Mouse (Mus musculus): Measurements from ENCODE around the gene Cadm4. TPM values are rescaled to one million over a fixed set of nuclear protein-coding genes. Genes with fewer than 3 reads are reported as not detected.
A peak's percentile ranks its signal among the peaks of the same experiment; 100 is the strongest.

Gene Cadm4
- polyA plus RNA-seq, 1 experiment from 2014 or later: 12.6 TPM

DNA sequence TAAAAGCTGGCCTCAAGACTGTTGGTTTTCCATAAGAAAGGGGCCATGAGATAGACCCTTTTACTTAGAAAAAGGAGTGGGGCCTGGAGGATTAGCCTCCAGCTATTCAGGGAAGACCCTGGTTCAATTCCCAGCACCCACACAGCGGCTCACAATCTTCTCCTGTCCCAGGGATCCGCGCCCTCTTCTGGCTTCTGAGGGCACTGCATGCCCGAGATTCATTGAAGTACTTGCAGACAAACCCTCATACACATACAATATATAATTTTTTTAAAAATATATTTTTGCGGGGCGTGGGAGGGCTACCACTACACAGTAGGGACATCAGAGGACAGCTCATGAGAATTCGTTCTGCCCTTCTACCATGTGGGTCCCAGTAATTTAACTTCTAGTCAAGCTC lies 19.1 kb downstream of the Cadm4 start:
- no peak overlapping the region for H3K4me3 ChIP-seq (ENCODE audit: low read depth, low read length)
- no peak overlapping the region for H3K27ac ChIP-seq (ENCODE audit: low read depth, low read length)
- peak; percentile 59 for DNase-seq (ENCODE audit: low spot score)
- H3K27me3 ChIP-seq (ENCODE audit: control insufficient read depth, insufficient read depth, low read length): peaks cover 9% of the 10 kb centered on the region; the same call in 1 of the 2 replicates
- no peak overlapping the region for H3K9ac ChIP-seq (ENCODE audit: low read depth, low read length)
- H3K36me3 ChIP-seq (ENCODE audit: control insufficient read depth, insufficient read depth, low read length): no peaks in the 10 kb centered on the region; the same call in 1 of the 2 replicates
- WGBS: 38% methylated on average over 7 of the region's 7 CpGs
- H3K9me3 ChIP-seq (ENCODE audit: control insufficient read depth, low read length): no peaks in the 10 kb centered on the region
- no peak for ATAC-seq (ENCODE audit: low FRiP score)
- no peak overlapping the region for H3K4me2 ChIP-seq (replicated peaks; ENCODE audit: low read depth, low read length)
- peaks cover 6% of the 10 kb centered on the region for H3K4me1 ChIP-seq (replicated peaks; ENCODE audit: control insufficient read depth, insufficient read depth, low read length)

- ATAC-seq (ENCODE audit: low FRiP score) (no peak), DNase-seq (ENCODE audit: low spot score) (no peak)
- H3K9ac ChIP-seq (ENCODE audit: low read depth, low read length): no peak overlapping the region
- peaks cover 6% of the 10 kb centered on the region for H3K4me1 ChIP-seq (replicated peaks; ENCODE audit: control insufficient read depth, insufficient read depth, low read length)
- no peaks in the 10 kb centered on the region; the same call in 1 of the 2 replicates for H3K36me3 ChIP-seq (ENCODE audit: control insufficient read depth, insufficient read depth, low read length)
- no peaks in the 10 kb centered on the region for H3K9me3 ChIP-seq (ENCODE audit: control insufficient read depth, low read length)
- H3K27me3 ChIP-seq (ENCODE audit: control insufficient read depth, insufficient read depth, low read length): peaks cover 9% of the 10 kb centered on the region; the same call in 1 of the 2 replicates
- H3K4me3 ChIP-seq (ENCODE audit: low read depth, low read length): no peak overlapping the region
- WGBS: 48% methylated on average over 21 of the region's 21 CpGs
- no peak overlapping the region for H3K27ac ChIP-seq (ENCODE audit: low read depth, low read length)
- H3K4me2 ChIP-seq (replicated peaks; ENCODE audit: low read depth, low read length): no peak overlapping the region
Observed at GRCm38 (mm10) chr7:24501492-24501891, 19.7 kb downstream of the Cadm4 start.

DNA sequence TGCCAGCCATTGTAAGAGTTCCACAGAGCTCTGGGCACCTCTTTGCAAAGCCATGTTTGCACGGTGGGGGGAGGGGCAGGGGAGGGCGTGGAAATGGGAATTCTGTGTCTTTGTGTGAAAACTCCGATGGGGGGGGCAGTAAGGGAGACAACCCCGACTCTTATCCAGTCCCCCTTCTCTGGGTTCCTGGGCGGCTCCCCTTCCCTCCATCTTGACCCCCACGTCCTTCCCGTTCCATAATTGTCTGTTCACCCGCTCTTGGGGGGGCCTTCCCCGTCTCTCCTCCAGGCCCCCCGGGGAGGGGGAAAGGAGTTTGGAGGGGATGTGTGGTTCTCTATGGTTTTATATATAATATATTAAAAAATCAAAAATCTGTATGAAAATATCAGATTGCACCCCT lies 22.2 kb downstream of the Cadm4 start:
- Histone ChIP-seq H3K27me3 (ENCODE audit: control insufficient read depth, insufficient read depth, low read length) (no peaks in the 10 kb centered on the region; the same call in 1 of the 2 replicates), H3K4me3 (ENCODE audit: low read depth, low read length) (no peak overlapping the region), H3K9me3 (ENCODE audit: control insufficient read depth, low read length) (no peaks in the 10 kb centered on the region), H3K27ac (ENCODE audit: low read depth, low read length) (no peak overlapping the region), H3K4me2 (replicated peaks; ENCODE audit: low read depth, low read length) (no peak overlapping the region), H3K9ac (ENCODE audit: low read depth, low read length) (no peak overlapping the region), H3K4me1 (replicated peaks; ENCODE audit: control insufficient read depth, insufficient read depth, low read length) (peaks cover 6% of the 10 kb centered on the region), H3K36me3 (ENCODE audit: control insufficient read depth, insufficient read depth, low read length) (no peaks in the 10 kb centered on the region; the same call in 1 of the 2 replicates)
- 21% methylated on average over 10 of the region's 10 CpGs for WGBS
- ATAC-seq (ENCODE audit: low FRiP score) (no peak), DNase-seq (ENCODE audit: low spot score) (no peak)

GRCm38 (mm10) chr7:24504868-24505267 lies 23.0 kb downstream of the Cadm4 start:
- Histone ChIP-seq H3K27ac (ENCODE audit: low read depth, low read length) (peak overlapping the region; percentile 37; the same call in 1 of the 2 replicates), H3K4me3 (ENCODE audit: low read depth, low read length) (no peak overlapping the region), H3K4me2 (replicated peaks; ENCODE audit: low read depth, low read length) (no peak overlapping the region), H3K4me1 (replicated peaks; ENCODE audit: control insufficient read depth, insufficient read depth, low read length) (peaks cover 4% of the 10 kb centered on the region), H3K27me3 (ENCODE audit: control insufficient read depth, insufficient read depth, low read length) (no peaks in the 10 kb centered on the region; the same call in 1 of the 2 replicates), H3K9me3 (ENCODE audit: control insufficient read depth, low read length) (no peaks in the 10 kb centered on the region), H3K9ac (ENCODE audit: low read depth, low read length) (no peak overlapping the region), H3K36me3 (ENCODE audit: control insufficient read depth, insufficient read depth, low read length) (no peaks in the 10 kb centered on the region; the same call in 1 of the 2 replicates)
- ATAC-seq (ENCODE audit: low FRiP score) (no peak), DNase-seq (ENCODE audit: low spot score) (no peak)
- 11% methylated on average over 4 of the region's 4 CpGs for WGBS

DNA sequence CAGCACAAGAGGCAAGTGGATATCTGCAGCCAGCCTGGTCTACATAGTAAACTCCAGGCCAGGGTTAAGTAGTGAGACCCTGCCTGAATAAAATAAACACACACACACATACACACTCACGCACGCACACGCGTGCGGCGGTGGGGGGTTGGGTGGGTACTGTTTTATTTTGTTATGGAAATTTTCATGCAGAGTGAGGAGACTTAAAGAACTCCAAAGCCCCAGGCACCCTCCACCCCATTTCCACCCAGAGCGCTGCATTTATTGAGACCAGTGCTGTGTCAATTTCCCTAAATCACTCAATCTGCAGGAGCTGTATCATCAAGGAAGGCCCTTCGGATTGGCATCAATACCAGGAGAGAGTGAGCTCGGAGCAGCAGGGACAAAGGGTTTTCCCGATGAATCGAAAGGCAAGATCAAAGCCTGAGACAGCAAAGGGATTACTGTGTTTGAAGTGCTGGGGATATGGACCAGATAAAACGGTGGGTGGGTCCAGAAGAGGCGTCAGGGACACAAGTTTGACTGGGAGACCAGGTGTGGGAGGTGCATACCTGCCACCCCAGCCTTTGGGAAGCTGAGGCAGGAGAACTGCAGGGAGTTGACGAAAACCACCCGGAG lies 23.7 kb downstream of the Cadm4 start:
- ATAC-seq (ENCODE audit: low FRiP score) (no peak), DNase-seq (ENCODE audit: low spot score) (peak; percentile 31)
- WGBS: 17% methylated on average over 15 of the region's 15 CpGs
- no peaks in the 10 kb centered on the region; the same call in 1 of the 2 replicates for H3K27me3 ChIP-seq (ENCODE audit: control insufficient read depth, insufficient read depth, low read length)
- no peaks in the 10 kb centered on the region; the same call in 1 of the 2 replicates for H3K36me3 ChIP-seq (ENCODE audit: control insufficient read depth, insufficient read depth, low read length)
- H3K4me1 ChIP-seq (replicated peaks; ENCODE audit: control insufficient read depth, insufficient read depth, low read length): peaks cover 4% of the 10 kb centered on the region
- H3K9me3 ChIP-seq (ENCODE audit: control insufficient read depth, low read length): no peaks in the 10 kb centered on the region
- H3K4me2 ChIP-seq (replicated peaks; ENCODE audit: low read depth, low read length): no peak overlapping the region; the same call in 1 of the 2 replicates
- no peak overlapping the region; the same call in 1 of the 2 replicates for H3K9ac ChIP-seq (ENCODE audit: low read depth, low read length)
- H3K4me3 ChIP-seq (ENCODE audit: low read depth, low read length): no peak overlapping the region
- peak overlapping the region; percentile 37; the same call in 1 of the 2 replicates for H3K27ac ChIP-seq (ENCODE audit: low read depth, low read length)

DNA sequence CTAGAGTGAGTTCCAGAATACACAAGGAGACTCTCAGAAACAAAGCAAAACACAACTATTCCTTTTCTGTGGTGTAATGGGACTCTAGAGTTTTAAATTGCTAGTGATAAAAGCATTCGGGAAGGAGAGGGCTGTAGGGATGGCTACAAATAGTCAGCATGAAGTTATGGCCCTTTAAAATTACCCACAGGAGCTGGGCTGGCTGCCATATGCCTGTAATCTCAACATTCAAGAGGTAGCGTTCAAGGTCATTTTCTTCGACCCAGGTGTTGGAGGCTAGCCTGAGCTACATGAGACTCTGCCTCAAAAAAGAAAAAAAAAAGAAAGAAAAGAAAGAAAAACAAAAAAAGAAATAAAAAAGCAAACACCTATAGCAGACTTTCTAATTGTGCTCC lies 24.2 kb downstream of the Cadm4 start:
- Histone ChIP-seq H3K9ac (ENCODE audit: low read depth, low read length) (peak overlapping the region; percentile 93), H3K27ac (ENCODE audit: low read depth, low read length) (peak overlapping the region; percentile 100), H3K36me3 (ENCODE audit: control insufficient read depth, insufficient read depth, low read length) (no peaks in the 10 kb centered on the region; the same call in 1 of the 2 replicates), H3K4me3 (ENCODE audit: low read depth, low read length) (peak overlapping the region; percentile 67), H3K4me1 (replicated peaks; ENCODE audit: control insufficient read depth, insufficient read depth, low read length) (peaks cover 4% of the 10 kb centered on the region), H3K27me3 (ENCODE audit: control insufficient read depth, insufficient read depth, low read length) (no peaks in the 10 kb centered on the region; the same call in 1 of the 2 replicates), H3K4me2 (replicated peaks; ENCODE audit: low read depth, low read length) (peak overlapping the region; percentile 83), H3K9me3 (ENCODE audit: control insufficient read depth, low read length) (no peaks in the 10 kb centered on the region)
- ATAC-seq (ENCODE audit: low FRiP score): no peak
- no peak for DNase-seq (ENCODE audit: low spot score)
- 15% methylated on average over 3 of the region's 3 CpGs for WGBS

- Histone ChIP-seq H3K27me3 (ENCODE audit: control insufficient read depth, insufficient read depth, low read length) (no peaks in the 10 kb centered on the region; the same call in 1 of the 2 replicates), H3K4me2 (replicated peaks; ENCODE audit: low read depth, low read length) (peak overlapping the region; percentile 83), H3K9me3 (ENCODE audit: control insufficient read depth, low read length) (no peaks in the 10 kb centered on the region), H3K9ac (ENCODE audit: low read depth, low read length) (peak overlapping the region; percentile 93), H3K4me3 (ENCODE audit: low read depth, low read length) (peak overlapping the region; percentile 67), H3K4me1 (replicated peaks; ENCODE audit: control insufficient read depth, insufficient read depth, low read length) (peaks cover 4% of the 10 kb centered on the region), H3K27ac (ENCODE audit: low read depth, low read length) (peak overlapping the region; percentile 100), H3K36me3 (ENCODE audit: control insufficient read depth, insufficient read depth, low read length) (no peaks in the 10 kb centered on the region; the same call in 1 of the 2 replicates)
- 1% methylated on average over 12 of the region's 12 CpGs for WGBS
- DNase-seq (ENCODE audit: low spot score) (no peak), ATAC-seq (ENCODE audit: low FRiP score) (no peak; the same call in 1 of the 2 replicates)
Observed at GRCm38 (mm10) chr7:24506476-24506837, 24.6 kb downstream of the Cadm4 start.

DNA sequence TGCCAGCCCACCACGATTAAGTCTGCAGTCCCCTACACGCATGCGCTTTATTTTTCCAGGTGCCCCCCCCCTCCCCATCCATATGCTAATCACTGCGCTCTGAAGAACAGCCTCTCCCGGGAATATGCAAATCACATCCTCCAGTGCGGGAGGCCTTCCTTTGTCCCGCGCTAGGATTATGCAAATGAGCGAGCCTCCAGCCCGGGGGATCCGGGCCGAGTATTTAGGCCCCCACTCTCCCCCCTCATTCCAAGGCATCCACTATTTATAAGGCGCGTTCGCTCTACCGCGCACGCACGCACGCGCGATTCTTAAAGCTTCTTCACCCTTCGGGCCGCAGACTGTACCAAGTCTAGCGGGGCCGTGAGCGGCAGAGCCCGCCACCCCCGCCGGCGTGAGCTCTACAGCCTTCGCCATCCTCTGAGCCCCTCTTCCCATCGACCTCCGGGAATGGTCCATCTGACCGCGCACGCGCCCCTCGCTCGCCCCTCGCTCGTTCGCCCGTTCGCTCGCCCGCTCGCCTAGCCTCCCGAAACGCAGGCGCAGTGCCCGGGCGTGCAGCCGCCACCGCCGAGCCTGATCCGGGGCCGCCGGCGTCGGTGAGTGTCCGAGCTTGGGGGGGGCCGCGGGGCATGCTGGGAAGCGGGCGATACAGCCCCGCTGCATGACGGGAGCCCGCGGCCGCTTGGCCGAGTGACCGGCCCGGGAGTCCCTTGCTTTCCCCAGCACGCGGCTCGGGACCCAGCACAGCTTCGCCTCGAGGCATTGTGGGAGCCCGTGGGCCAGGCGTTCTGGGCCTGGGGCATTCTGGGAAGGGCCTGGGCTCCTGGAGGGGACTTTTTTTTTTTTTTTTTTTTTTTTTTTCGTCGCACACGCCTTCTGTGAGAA lies 25.3 kb downstream of the Cadm4 start, which contains the start of gene Zfp428:
Gene Zfp428, plus strand, starts transcription at position 169 of the 888 bp plus-strand sequence.
- DNase-seq (ENCODE audit: low spot score) (peak; percentile 92), ATAC-seq (ENCODE audit: low FRiP score) (peak; percentile 94)
- Histone ChIP-seq H3K9me3 (ENCODE audit: control insufficient read depth, low read length) (no peaks in the 10 kb centered on the region), H3K4me2 (replicated peaks; ENCODE audit: low read depth, low read length) (peak within 1 kb of the TSS; percentile 83), H3K4me1 (replicated peaks; ENCODE audit: control insufficient read depth, insufficient read depth, low read length) (peaks cover 4% of the 10 kb centered on the region), H3K4me3 (ENCODE audit: low read depth, low read length) (peak within 1 kb of the TSS; percentile 67), H3K36me3 (ENCODE audit: control insufficient read depth, insufficient read depth, low read length) (no peaks in the 10 kb centered on the region; the same call in 1 of the 2 replicates), H3K27ac (ENCODE audit: low read depth, low read length) (peak within 1 kb of the TSS; percentile 100), H3K27me3 (ENCODE audit: control insufficient read depth, insufficient read depth, low read length) (no peaks in the 10 kb centered on the region; the same call in 1 of the 2 replicates), H3K9ac (ENCODE audit: low read depth, low read length) (peak within 1 kb of the TSS; percentile 93)
- under 1% methylated on average over 84 of the region's 84 CpGs for WGBS
